Mouse (Mus musculus) heart, embryonic 15.5 days (tissue): ENCODE measurements at regions not wholly inside any gene's neighbourhood (a gene's known extent, or its start where the extent isn't known, plus 50 kb on each side); places are given as distances from the start of the nearest gene placed in this dataset.

Experiments used
- ATAC-seq: fragments of 200-750 bp; cut with Nextera tagmentation; replicated peaks from 2 replicates; pipeline ENCODE4 v1.8.0; 2017; ENCODE audit warnings: low read depth, moderate TSS enrichment; ENCODE audit not compliant: insufficient number of reproducible peaks, insufficient read depth, low FRiP score
- H3K27ac ChIP-seq: fragments of 300-500 bp; sonication (generic); 2 replicates; pipeline ENCODE4 v1.5.1; 2015; ENCODE audit warnings: mild to moderate bottlenecking, inconsistent platforms
- H3K27me3 ChIP-seq: fragments of 300-500 bp; sonication (generic); 2 replicates; pipeline ENCODE4 v1.6.1; 2015; ENCODE audit warnings: inconsistent platforms
- H3K36me3 ChIP-seq: fragments of 300-500 bp; sonication (generic); 2 replicates; pipeline ENCODE4 v1.6.1; 2015; ENCODE audit warnings: mild to moderate bottlenecking, inconsistent platforms
- H3K4me1 ChIP-seq: fragments of 300-500 bp; sonication (generic); replicated peaks from 2 replicates; pipeline ENCODE4 v1.6.1; 2015; ENCODE audit warnings: inconsistent platforms
- H3K4me2 ChIP-seq: fragments of 300-500 bp; sonication (generic); 2 replicates; pipeline ENCODE4 v1.6.1; 2015; ENCODE audit warnings: inconsistent platforms, mild to moderate bottlenecking, moderate library complexity
- H3K4me3 ChIP-seq: fragments of 300-500 bp; sonication (generic); 2 replicates; pipeline ENCODE4 v1.5.1; 2015; ENCODE audit warnings: mild to moderate bottlenecking, inconsistent platforms
- H3K9ac ChIP-seq: fragments of 300-500 bp; sonication (generic); 2 replicates; pipeline ENCODE4 v1.6.1; 2015; ENCODE audit warnings: mild to moderate bottlenecking, inconsistent platforms
- H3K9me3 ChIP-seq: fragments of 300-500 bp; sonication (generic); replicated peaks from 2 replicates; pipeline ENCODE4 v1.6.1; 2016; ENCODE audit warnings: inconsistent platforms
- WGBS: fragments of 180-500 bp; shearing (Covaris S2); methylation state at CpG from one replicate; pipeline ENCODE4 v1.1.7; 2015; ENCODE audit warnings: mixed read lengths; 5-methylcytosine and 5-hydroxymethylcytosine counted together

DNA sequence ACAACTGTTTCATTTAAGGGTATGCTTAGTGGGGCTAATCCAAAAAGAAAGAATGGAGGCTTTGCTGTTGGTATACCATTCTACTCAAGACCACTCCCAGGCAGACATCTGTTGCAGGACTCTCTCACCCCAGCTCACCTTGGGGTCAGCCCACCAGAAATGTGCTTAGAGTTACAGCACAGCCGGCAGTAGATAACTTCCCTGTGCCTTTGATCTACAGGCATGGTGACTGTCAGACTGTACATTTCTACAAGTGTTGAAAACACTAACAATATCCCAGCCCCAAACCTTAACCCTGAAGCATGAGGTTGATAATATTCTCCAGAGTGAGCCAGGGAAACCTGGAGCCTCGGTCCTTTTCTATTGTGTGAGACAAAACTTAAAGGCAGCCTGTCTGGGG is 247.7 kb upstream of the Nt5c1b start:
- H3K27me3 ChIP-seq, result no peaks in the 10 kb centered on the region
- H3K4me3 ChIP-seq, result no peak overlapping the region
- no peak overlapping the region for H3K4me2 ChIP-seq
- no peaks in the 10 kb centered on the region for H3K9me3 ChIP-seq
- no peak overlapping the region for H3K9ac ChIP-seq
- peak; percentile 74 for ATAC-seq
- no peaks in the 10 kb centered on the region for H3K36me3 ChIP-seq
- H3K4me1 ChIP-seq, result peaks cover 9% of the 10 kb centered on the region
- H3K27ac ChIP-seq, result peak overlapping the region; percentile 40; the same call in 1 of the 2 replicates
- 16% methylated on average over 2 of the region's 2 CpGs for WGBS

DNA sequence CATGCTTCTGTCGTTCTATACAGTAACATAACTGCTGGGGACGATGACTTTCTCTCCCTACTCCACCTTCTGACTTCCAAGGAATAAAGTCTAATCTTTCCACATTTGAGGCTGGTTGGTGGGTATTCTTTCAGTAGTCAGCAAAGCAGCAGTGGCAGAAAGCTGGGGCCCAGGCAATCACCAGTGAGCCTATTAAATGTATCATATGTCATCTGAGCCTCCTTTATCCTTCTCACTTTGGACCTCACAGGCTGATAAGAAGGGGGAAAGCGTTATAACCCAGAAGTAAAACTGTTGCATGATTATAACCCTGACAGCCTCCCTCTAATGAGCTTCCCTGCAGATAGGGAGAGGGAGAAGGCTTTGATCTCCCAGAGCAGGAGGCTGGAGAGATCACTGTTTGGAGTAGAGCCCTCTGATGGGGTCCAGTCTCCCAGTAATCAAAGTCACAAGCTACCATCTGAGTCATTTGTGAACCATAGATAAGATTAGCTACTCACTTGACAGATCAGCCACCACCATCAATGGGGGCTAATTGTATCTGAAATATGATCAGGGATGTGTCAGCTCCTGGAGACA is 241.7 kb upstream of the Nt5c1b start:
- Histone ChIP-seq H3K4me3 (no peak overlapping the region), H3K27ac (no peak overlapping the region), H3K9me3 (no peaks in the 10 kb centered on the region), H3K4me2 (no peak overlapping the region), H3K9ac (no peak overlapping the region), H3K27me3 (no peaks in the 10 kb centered on the region), H3K4me1 (no peaks in the 10 kb centered on the region), H3K36me3 (no peaks in the 10 kb centered on the region)
- WGBS, result 23% methylated on average over 3 of the region's 3 CpGs
- ATAC-seq, result no peak

DNA sequence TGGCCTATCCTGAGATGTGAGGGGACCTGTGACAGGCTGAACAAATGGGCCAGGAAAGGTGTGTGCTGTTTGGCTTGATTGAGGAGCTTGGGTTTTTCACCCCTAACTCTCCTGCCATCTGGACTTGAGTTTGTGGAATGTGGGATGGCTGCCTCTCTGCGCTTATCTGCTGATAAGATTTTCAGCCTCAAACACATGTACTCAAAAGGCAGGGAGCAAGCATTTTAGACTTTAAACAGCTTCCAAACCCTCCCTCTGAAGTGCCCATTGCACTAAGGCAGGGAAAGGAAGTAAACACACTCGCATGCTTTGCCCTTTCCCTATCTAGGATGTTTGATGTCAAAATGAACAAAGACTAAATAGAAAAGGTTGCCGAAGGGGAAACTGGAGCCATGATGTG is 235.6 kb upstream of the Nt5c1b start:
- Histone ChIP-seq H3K4me3 (no peak overlapping the region), H3K27ac (no peak overlapping the region), H3K36me3 (no peaks in the 10 kb centered on the region), H3K9me3 (no peaks in the 10 kb centered on the region), H3K4me2 (no peak overlapping the region), H3K4me1 (no peaks in the 10 kb centered on the region), H3K27me3 (no peaks in the 10 kb centered on the region), H3K9ac (no peak overlapping the region)
- WGBS, result 10% methylated on average over 3 of the region's 3 CpGs
- ATAC-seq, result no peak

DNA sequence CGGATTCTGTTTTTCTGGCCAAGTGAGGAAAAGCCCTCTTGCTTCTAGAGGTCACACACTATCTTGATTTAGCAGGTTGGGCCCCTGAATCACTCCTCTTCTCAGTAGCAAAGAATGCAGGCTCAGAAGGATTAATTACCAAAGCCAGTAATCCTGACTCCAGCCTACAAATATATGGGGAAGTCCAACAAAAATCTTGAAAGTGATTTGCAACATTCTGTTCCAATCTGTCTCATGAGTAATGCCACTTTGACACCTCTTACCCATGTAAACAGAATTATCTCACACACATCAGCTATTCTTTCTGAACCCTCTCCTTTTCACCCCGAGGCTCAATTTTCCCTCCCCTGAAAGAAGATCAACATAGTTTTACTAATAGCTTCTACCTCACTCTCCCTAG is 233.9 kb upstream of the Nt5c1b start:
- H3K9me3 ChIP-seq, result no peaks in the 10 kb centered on the region
- H3K4me1 ChIP-seq, result no peaks in the 10 kb centered on the region
- H3K4me2 ChIP-seq, result no peak overlapping the region
- H3K36me3 ChIP-seq, result no peaks in the 10 kb centered on the region
- H3K9ac ChIP-seq, result no peak overlapping the region
- H3K27ac ChIP-seq, result no peak overlapping the region
- WGBS, result 27% methylated on average over 2 of the region's 2 CpGs
- no peaks in the 10 kb centered on the region for H3K27me3 ChIP-seq
- ATAC-seq, result no peak
- H3K4me3 ChIP-seq, result no peak overlapping the region

DNA sequence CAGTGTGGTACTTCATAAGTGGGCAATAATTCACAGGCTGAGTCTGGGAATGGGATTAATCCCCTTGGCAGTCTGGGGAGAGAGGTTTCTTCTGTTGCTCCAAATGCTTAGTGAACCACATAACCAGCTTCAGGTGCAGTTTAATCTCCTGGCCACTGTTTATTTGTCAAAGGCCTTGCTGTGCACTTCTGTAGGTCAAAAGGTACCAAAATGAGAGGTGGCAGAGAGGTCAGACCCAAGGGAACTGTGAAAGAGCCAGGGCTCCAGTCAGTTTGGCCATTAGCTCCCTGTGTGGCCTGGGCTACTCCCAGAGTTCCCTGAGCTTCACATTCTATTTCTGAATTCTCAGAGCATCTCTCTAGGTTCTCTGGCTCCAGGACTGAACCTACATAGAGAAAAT is 229.6 kb upstream of the Nt5c1b start:
- no peak overlapping the region for H3K4me3 ChIP-seq
- no peak for ATAC-seq
- H3K27ac ChIP-seq, result no peak overlapping the region
- H3K27me3 ChIP-seq, result no peaks in the 10 kb centered on the region
- no peaks in the 10 kb centered on the region for H3K9me3 ChIP-seq
- H3K36me3 ChIP-seq, result no peaks in the 10 kb centered on the region
- H3K9ac ChIP-seq, result no peak overlapping the region
- no peak overlapping the region for H3K4me2 ChIP-seq
- H3K4me1 ChIP-seq, result no peaks in the 10 kb centered on the region

DNA sequence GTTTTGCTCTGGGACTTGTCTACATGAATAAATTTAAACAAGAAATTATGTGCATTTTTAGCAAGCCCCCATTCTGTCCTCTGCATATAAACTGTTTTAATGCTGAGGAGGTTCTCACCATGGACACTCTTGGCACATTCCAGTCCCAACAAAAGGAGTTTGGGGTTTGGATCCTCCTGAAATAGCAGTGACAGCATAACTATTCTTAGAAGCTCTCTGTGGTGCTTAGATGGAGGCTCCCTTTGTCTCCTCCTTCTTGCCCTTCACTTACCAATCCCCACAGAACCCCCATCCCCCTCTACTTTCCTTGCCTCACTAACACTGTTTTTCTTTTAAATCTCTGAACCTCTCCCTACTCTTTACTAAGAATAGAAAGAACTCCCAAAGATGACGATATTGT is 208.9 kb upstream of the Nt5c1b start:
- ATAC-seq, result no peak
- Histone ChIP-seq H3K4me3 (no peak overlapping the region), H3K9ac (no peak overlapping the region), H3K4me2 (no peak overlapping the region), H3K9me3 (no peaks in the 10 kb centered on the region), H3K36me3 (no peaks in the 10 kb centered on the region), H3K4me1 (peaks cover 7% of the 10 kb centered on the region), H3K27ac (no peak overlapping the region; the same call in 1 of the 2 replicates), H3K27me3 (no peaks in the 10 kb centered on the region)
- WGBS, result 13% methylated on average over 1 of the region's 1 CpGs

DNA sequence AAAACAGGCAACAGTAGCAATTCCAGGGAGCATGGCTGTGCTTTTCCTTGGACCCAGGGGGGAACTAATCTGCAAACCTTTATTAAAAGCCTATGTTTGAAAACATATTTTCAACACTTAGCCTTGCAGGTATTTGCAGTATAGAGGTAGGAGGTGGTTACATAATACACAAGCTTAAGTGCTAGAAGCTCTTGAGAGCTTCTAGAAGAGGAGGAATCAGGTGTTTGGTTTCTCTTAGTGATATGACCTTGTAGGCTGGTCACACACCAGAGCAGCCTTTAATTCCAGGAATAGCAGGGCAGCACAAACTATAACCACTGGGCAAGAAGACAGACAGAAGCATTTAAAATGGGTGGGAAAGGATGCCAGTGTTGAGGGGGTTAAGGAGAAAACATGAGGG is 201.7 kb upstream of the Nt5c1b start:
- Histone ChIP-seq H3K9ac (no peak overlapping the region), H3K4me3 (no peak overlapping the region), H3K9me3 (no peaks in the 10 kb centered on the region), H3K4me2 (no peak overlapping the region), H3K27ac (no peak overlapping the region), H3K36me3 (no peaks in the 10 kb centered on the region), H3K27me3 (no peaks in the 10 kb centered on the region), H3K4me1 (no peaks in the 10 kb centered on the region)
- ATAC-seq, result no peak

DNA sequence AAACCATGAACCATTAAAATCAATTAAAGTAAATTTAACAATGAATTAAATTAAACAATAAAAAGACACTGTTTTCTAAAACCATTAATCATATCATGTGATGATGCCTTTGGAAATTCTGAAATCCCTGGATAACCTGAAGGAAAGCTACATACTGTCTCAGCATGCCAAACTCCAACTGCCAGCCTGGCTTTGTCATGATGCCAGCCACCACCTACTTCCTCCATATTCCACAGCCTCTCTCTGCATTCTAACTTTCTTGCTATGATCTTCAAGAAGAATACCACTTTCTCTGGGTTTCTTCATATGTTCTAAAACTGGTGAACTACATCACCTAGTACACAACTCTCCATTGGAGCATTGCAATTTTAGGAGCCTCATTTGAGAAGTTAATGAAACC is 201.2 kb upstream of the Nt5c1b start:
- H3K27ac ChIP-seq, result no peak overlapping the region

DNA sequence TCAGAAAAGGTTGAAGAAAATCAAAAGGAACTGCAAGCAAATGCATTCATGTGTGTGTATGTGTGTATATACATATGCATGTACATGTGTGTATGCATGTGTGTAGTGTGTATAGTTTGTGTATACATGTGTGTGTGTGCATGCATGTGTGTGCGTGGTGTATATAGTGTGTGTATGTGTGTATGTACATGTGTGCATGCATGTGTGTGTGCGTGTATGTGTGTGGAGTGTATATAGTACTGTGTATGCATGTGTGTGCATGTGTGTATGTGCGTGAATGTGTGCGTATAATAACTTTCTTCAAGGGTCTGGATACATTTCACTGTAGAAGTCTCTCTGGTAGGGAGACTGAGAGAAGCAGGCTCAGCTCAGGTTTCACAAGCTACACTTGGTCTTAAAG is 191.1 kb upstream of the Nt5c1b start:
- no peak overlapping the region for H3K9ac ChIP-seq
- H3K4me1 ChIP-seq, result no peaks in the 10 kb centered on the region
- H3K27ac ChIP-seq, result no peak overlapping the region
- H3K4me3 ChIP-seq, result no peak overlapping the region
- ATAC-seq, result no peak
- no peak overlapping the region for H3K4me2 ChIP-seq
- H3K36me3 ChIP-seq, result no peaks in the 10 kb centered on the region
- 88% methylated on average over 4 of the region's 4 CpGs for whole genome bisulfite sequencing
- H3K9me3 ChIP-seq, result no peaks in the 10 kb centered on the region
- H3K27me3 ChIP-seq, result no peaks in the 10 kb centered on the region

More for the DNA sequence above, 201.2 kb upstream of the Nt5c1b start:
- Histone ChIP-seq H3K4me1 (no peaks in the 10 kb centered on the region), H3K4me3 (no peak overlapping the region), H3K9me3 (no peaks in the 10 kb centered on the region), H3K4me2 (no peak overlapping the region), H3K9ac (no peak overlapping the region), H3K27me3 (no peaks in the 10 kb centered on the region), H3K36me3 (no peaks in the 10 kb centered on the region)
- no peak for ATAC-seq

DNA sequence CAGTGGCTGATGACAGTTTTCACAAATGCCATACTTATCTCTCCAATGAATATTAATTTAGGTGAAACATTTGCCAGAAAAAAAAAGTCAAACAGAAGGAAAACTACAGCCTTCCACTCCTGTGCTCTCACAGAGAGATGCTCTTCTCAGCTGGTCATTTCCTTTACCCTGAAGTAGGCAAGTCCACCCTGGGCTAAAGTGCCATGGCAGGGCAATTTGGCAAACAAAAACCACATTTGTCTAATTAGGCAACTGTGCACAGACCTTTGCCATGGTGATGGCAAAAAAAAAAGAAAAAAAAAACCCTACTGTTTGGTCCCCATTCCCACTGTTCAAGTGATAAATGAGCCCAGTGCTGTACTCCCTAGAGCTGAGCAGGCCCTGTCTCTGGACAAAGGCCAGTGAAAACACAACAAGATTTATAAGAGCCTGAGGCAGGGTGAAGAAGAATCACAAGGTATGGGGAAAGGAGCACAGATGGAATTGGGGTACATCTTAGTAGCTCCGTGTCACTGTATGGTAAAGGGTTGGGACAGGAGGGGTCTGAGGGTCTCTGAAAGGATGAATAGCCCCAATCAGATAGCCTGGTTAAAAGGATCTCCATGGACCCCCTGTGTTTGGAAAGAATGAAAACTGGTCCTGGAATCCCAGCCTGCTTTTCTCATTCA is 190.5 kb upstream of the Nt5c1b start:
- WGBS, result 56% methylated on average over 1 of the region's 1 CpGs
- ATAC-seq, result no peak

DNA sequence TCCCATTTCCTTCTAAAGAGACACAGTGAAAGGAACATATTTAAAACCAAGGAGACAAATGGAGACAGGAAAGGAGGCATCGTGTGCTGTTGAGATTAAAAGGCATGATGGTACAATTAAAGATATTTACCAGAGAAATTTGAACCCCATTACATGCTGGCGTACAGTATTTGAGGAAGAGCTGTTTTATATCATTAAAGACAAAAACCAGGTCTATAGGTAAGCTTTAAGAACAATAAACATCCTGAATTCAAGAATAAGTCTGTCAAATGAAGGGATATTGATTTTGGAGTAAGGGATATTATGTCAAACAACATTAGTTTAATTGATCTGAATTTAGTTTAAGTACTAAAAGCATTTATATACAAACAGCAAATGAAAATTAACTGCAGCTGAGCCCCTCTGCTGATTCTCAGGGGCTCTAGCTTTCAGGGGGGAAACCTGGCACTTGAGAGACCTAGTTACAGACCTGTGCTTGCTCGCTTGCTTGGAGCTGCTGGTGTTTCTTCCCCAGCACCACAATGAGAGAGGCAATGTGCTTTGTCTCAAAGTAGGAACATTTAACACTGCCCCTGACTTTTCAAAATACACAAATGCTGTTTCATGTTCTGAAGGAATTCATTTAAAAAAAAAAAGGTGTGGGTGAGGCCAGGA is 189.8 kb upstream of the Nt5c1b start:
- Histone ChIP-seq H3K4me1 (no peaks in the 10 kb centered on the region), H3K4me3 (no peak overlapping the region), H3K4me2 (no peak overlapping the region), H3K36me3 (no peaks in the 10 kb centered on the region), H3K27ac (no peak overlapping the region), H3K9ac (no peak overlapping the region), H3K27me3 (no peaks in the 10 kb centered on the region), H3K9me3 (no peaks in the 10 kb centered on the region)
- ATAC-seq, result no peak
- 63% methylated on average over 3 of the region's 3 CpGs for WGBS

More for the DNA sequence above, 190.5 kb upstream of the Nt5c1b start:
- Histone ChIP-seq H3K4me2 (no peak overlapping the region), H3K27me3 (no peaks in the 10 kb centered on the region), H3K4me3 (no peak overlapping the region), H3K27ac (no peak overlapping the region), H3K36me3 (no peaks in the 10 kb centered on the region), H3K9me3 (no peaks in the 10 kb centered on the region), H3K9ac (no peak overlapping the region), H3K4me1 (no peaks in the 10 kb centered on the region)

DNA sequence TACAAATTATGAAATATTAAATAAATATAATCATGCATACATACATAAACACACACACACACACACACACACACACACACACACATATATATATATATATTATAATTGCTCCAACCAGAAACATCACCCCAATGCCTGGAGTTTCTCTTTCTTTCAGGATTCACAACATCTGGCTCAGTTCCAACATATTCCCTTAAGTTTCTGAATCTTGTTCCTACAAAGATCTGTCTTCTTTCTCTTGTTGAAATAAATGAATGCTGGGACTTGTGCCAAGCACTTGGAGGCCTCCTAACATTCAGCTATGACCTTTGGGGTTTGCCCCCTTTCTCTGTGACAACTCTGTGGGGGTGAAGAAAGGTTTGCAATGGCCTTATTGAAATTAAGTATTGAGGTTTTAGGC is 187.2 kb upstream of the Nt5c1b start:
- no peak overlapping the region for H3K4me2 ChIP-seq
- no peaks in the 10 kb centered on the region for H3K9me3 ChIP-seq
- no peak for ATAC-seq
- H3K36me3 ChIP-seq, result no peaks in the 10 kb centered on the region
- H3K9ac ChIP-seq, result no peak overlapping the region
- no peaks in the 10 kb centered on the region for H3K27me3 ChIP-seq
- no peak overlapping the region for H3K4me3 ChIP-seq
- no peak overlapping the region for H3K27ac ChIP-seq
- H3K4me1 ChIP-seq, result no peaks in the 10 kb centered on the region
